Mouse (Mus musculus) left cerebral cortex, adult 18-20 months (tissue): ENCODE results near the gene Carmil3. TPM values are rescaled to one million over a fixed set of nuclear protein-coding genes. Genes with fewer than 3 reads are reported as not detected.

Experiments
- DNase-seq, 2 experiments: peaks; one replicate each; pipeline ENCODE4 v3.0.0; 2021 to 2022; ENCODE audit warnings: low spot score in 2 of 2, mixed read lengths in 1 of 2
- total RNA-seq, 2 experiments: library from RNA; stranded (reverse); gene quantifications; 2 replicates each; pipeline ENCODE4 v1.2.3; 2021

The Carmil3 gene
- total RNA-seq, 2 experiments from 2014 or later: 38.0 to 49.1 TPM

- peak; percentile 69 to 75 for DNase-seq
Observed at GRCm38 (mm10) chr14:55540067-55540786, 49.8 kb downstream of the Carmil3 start, which contains the start of gene Pck2. TSS of gene Pck2 (plus strand) at chr14:55540266.

GRCm38 (mm10) chr14:55540787-55541321 is 50.4 kb downstream of the Carmil3 start:
- DNase-seq: peak; percentile 83

GRCm38 (mm10) chr14:55542268-55542667 is 51.8 kb downstream of the Carmil3 start:
- DNase-seq: no peak

- no peak for DNase-seq
Observed at GRCm38 (mm10) chr14:55544334-55544733, 53.9 kb downstream of the Carmil3 start.

DNA sequence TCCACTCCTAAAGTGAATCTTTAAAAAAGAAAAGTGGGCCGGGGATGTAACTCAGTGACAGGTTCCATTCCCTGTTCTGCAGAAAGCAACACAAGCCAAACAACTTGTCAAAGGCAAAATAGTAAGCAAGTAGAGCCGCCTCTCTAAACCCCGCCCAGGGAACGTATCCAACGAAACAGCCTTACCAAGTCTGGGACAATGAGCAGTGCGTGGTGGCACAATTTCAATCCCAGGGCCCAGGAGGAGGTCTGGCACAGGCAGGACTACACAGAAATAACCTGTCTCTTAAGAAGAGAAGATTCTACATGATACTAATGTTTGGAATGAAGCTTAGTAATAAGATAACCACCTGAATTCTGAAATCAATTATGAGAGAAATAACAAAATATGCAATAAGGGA is 59.7 kb downstream of the Carmil3 start:
- DNase-seq: no peak

GRCm38 (mm10) chr14:55551347-55551746 is 60.9 kb downstream of the Carmil3 start:
- no peak for DNase-seq

- no peak for DNase-seq
Observed at GRCm38 (mm10) chr14:55551794-55552193, 61.3 kb downstream of the Carmil3 start.

DNA sequence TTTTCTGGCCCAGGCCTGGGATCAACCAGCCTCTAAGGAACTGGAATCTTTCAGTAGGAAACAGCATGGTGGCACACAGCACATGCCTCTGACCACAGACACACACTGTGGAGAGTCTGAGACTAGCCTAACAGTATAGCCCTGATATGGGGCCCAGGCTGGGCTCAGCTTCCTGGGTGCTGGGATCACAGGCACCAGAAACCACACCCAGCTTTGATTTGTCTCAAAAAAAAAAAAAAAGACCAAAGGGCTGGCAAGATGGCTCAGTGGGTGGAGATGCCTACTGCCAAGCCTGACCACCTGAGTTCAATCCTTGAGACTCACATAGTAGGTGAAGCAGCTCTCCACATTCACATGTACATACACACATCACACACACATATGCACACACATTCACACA is 64.2 kb downstream of the Carmil3 start:
- DNase-seq: no peak

- no peak for DNase-seq
Observed at GRCm38 (mm10) chr14:55555788-55556187, 65.3 kb downstream of the Carmil3 start.

DNA sequence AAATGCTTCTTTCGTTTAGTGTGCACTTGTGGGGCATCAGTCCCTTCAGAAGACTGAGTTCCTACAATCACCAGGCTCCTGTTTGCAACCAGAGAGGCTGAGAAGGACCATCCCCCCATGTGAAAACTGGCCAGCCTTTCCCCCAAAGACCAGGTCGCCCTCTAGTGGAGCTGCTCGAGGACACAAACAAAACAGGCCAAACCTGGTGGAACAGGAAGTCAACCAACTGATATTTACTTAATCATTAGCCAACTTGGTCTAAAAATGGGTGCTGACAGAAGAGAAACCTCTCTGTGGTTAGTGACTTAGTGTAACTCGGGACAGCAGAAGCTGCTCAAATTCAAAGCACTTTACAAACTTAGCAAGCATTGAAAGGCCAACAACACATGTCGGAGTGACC is 66.6 kb downstream of the Carmil3 start:
- peak; percentile 73 to 77 for DNase-seq

GRCm38 (mm10) chr14:55557587-55557986 is 67.1 kb downstream of the Carmil3 start:
- DNase-seq: no peak

Other genes starting within 250 kb of the Carmil3 start
- gene Dhrs4, start 11.9 kb upstream of the Carmil3 start, total RNA-seq: 10 to 100 TPM; 19.0 to 19.2 TPM
- 100 to 1,000 TPM; 218 to 223 TPM for gene Cpne6, start 19.8 kb downstream of the Carmil3 start, total RNA-seq
- 1 to 10 TPM in 1 of 2 experiments, under 1 TPM in 1; 0.82 to 1.4 TPM for gene Nrl, start 34.3 kb downstream of the Carmil3 start, total RNA-seq
- gene Pck2, start 49.6 kb downstream of the Carmil3 start, total RNA-seq: 10 to 100 TPM; 27.6 to 37.2 TPM
- 10 to 100 TPM; 83.6 to 86.8 TPM for gene Dcaf11, start 69.4 kb downstream of the Carmil3 start, total RNA-seq
- not detected for gene A730061H03Rik, start 69.8 kb downstream of the Carmil3 start, total RNA-seq
- not detected for gene Fitm1, start 85.0 kb downstream of the Carmil3 start, total RNA-seq
- 10 to 100 TPM; 47.2 to 58.6 TPM for gene Psme1, start 87.5 kb downstream of the Carmil3 start, total RNA-seq
- 10 to 100 TPM; 44.7 to 58.2 TPM for gene Emc9, start 94.7 kb downstream of the Carmil3 start, total RNA-seq
- 10 to 100 TPM; 59.6 to 65.7 TPM for gene Psme2, start 100.5 kb downstream of the Carmil3 start, total RNA-seq
- 10 to 100 TPM; 42.0 to 46.2 TPM for gene Rnf31, start 101.1 kb downstream of the Carmil3 start, total RNA-seq
- 10 to 100 TPM; 11.7 to 11.8 TPM for gene Irf9, start 112.9 kb downstream of the Carmil3 start, total RNA-seq
- gene Rec8, start 127.4 kb downstream of the Carmil3 start, total RNA-seq: 1 to 10 TPM; 1.7 to 2.7 TPM
- gene Ipo4, start 145.3 kb downstream of the Carmil3 start, total RNA-seq: 100 to 1,000 TPM; 106 to 116 TPM
- 1 to 10 TPM; 3.6 to 4.3 TPM for gene Gm49378, start 147.2 kb downstream of the Carmil3 start, total RNA-seq
- gene Tm9sf1, start 153.2 kb downstream of the Carmil3 start, total RNA-seq: 10 to 100 TPM; 37.0 to 39.8 TPM
- 1 to 10 TPM in 1 of 2 experiments, under 1 TPM in 1; 0.94 to 1.1 TPM for gene Tssk4, start 159.5 kb downstream of the Carmil3 start, total RNA-seq
- gene Mdp1, start 169.9 kb downstream of the Carmil3 start, total RNA-seq: 10 to 100 TPM; 40.1 to 42.2 TPM
- gene Gmpr2, start 181.3 kb downstream of the Carmil3 start, total RNA-seq: 10 to 100 TPM; 20.1 to 22.8 TPM
- gene Nedd8, start 181.5 kb downstream of the Carmil3 start, total RNA-seq: 100 to 1,000 TPM; 318 to 349 TPM
- 10 to 100 TPM; 14.8 to 19.7 TPM for gene Tinf2, start 191.2 kb downstream of the Carmil3 start, total RNA-seq
- not detected for gene Tgm1, start 223.3 kb downstream of the Carmil3 start, total RNA-seq
- 10 to 100 TPM; 47.1 to 51.2 TPM for gene Rabggta, start 231.6 kb downstream of the Carmil3 start, total RNA-seq